Mouse (Mus musculus) small intestine, adult 2 months (tissue): ENCODE results near the gene Rtn4r.

Source experiments
- CTCF ChIP-seq: fragments of 200-500 bp; IDR thresholded peaks from 2 replicates; pipeline ENCODE4 v1.5.1; 2012; ENCODE audit warnings: low read depth, mild to moderate bottlenecking, control low read depth, inconsistent platforms, low read length, moderate library complexity, mixed read lengths; ENCODE audit not compliant: insufficient replicate concordance, insufficient read length; ENCODE audit errors: extremely low read depth
- POLR2A ChIP-seq: fragments of 200-500 bp; IDR thresholded peaks from 2 replicates; pipeline ENCODE4 v1.6.1; 2012; ENCODE audit warnings: low read depth, mild to moderate bottlenecking, control low read depth, inconsistent platforms, low read length, moderate library complexity

DNA sequence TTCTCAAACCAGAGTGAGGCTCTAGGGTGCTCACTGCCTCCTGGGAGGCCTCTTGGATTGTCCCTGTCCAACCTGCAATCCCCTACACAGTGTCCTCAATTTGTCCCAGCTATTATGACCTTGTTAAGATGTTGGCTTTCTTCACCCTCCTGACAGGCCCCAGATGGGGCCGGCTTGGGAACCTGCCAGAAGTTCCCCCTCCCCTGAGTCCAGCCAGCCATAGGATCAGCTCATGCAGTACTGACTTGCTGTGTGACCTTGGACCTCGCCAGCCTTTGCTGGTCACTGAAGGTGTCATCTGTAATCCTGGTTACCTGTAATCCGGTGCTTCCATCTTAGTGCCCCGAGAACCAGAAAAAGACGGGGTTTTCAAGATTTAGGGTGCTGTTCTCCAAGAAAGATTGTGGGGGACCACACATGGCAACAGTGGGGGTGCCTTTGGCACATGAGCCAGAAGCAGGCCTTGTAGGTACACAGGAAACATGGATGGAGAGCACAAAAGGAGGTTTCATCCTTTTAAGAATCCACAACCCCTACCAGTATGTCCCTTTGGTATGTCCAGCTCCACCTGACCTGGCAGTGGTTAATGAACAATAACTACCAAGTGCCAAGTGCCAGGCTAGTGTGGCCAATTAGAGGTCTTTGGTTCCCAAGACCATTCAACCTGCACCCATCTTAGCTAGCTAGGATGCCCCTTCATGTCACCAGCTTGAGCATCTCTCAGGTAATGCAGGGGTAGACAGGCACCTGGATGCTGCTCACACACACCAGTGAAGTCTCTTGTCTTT is 5.9 kb downstream of the Rtn4r start:
- TF ChIP-seq CTCF, result no peak
- TF ChIP-seq POLR2A, result no peak
